Mouse (Mus musculus) limb, embryonic 12.5 days (tissue): ENCODE data around the gene Pop5. TPM values are rescaled to one million over a fixed set of nuclear protein-coding genes. Genes with fewer than 3 reads are reported as not detected.

Experiments
- ATAC-seq: fragments of 200-750 bp; cut with Nextera tagmentation; 2 replicates; pipeline ENCODE4 v1.8.0; 2017; ENCODE audit warnings: low read depth, moderate TSS enrichment; ENCODE audit not compliant: insufficient number of reproducible peaks, insufficient read depth, low FRiP score, low TSS enrichment
- H3K27ac ChIP-seq: fragments of 300-500 bp; sonication (generic); 2 replicates; pipeline ENCODE4 v1.5.1; 2016; ENCODE audit warnings: mild to moderate bottlenecking, moderate library complexity
- H3K27me3 ChIP-seq: fragments of 300-500 bp; sonication (generic); 2 replicates; pipeline ENCODE4 v1.6.1; 2016; ENCODE audit warnings: mild to moderate bottlenecking, moderate library complexity
- H3K36me3 ChIP-seq: fragments of 300-500 bp; sonication (generic); 2 replicates; pipeline ENCODE4 v1.6.1; 2016; ENCODE audit warnings: mild to moderate bottlenecking, moderate library complexity
- H3K4me1 ChIP-seq: fragments of 300-500 bp; sonication (generic); replicated peaks from 2 replicates; pipeline ENCODE4 v1.6.1; 2016
- H3K4me2 ChIP-seq: fragments of 300-500 bp; sonication (generic); 2 replicates; pipeline ENCODE4 v1.6.1; 2016; ENCODE audit warnings: mild to moderate bottlenecking, moderate library complexity
- H3K4me3 ChIP-seq: fragments of 300-500 bp; sonication (generic); replicated peaks from 2 replicates; pipeline ENCODE4 v1.5.1; 2016; ENCODE audit warnings: mild to moderate bottlenecking
- H3K9ac ChIP-seq: fragments of 300-500 bp; sonication (generic); replicated peaks from 2 replicates; pipeline ENCODE4 v1.6.1; 2016; ENCODE audit warnings: mild to moderate bottlenecking, moderate library complexity
- H3K9me3 ChIP-seq: fragments of 300-500 bp; sonication (generic); 2 replicates; pipeline ENCODE4 v1.6.1; 2016; ENCODE audit warnings: mild to moderate bottlenecking, moderate library complexity
- WGBS: fragments of 180-500 bp; shearing (Covaris S2); methylation state at CpG from one replicate; pipeline ENCODE4 v1.1.7; 2016; 5-methylcytosine and 5-hydroxymethylcytosine counted together
- polyA plus RNA-seq: library from polyadenylated mRNA; unstranded; fragments of >200 nt; fragmentation: Nextera tagmentation; extraction: Ambion mirVana; gene quantifications from 2 replicates; pipeline ENCODE4 v1.2.1, GENCODE M21; 2016

Gene Pop5
- polyA plus RNA-seq = 93.9 and 104 TPM in 2 replicates

DNA sequence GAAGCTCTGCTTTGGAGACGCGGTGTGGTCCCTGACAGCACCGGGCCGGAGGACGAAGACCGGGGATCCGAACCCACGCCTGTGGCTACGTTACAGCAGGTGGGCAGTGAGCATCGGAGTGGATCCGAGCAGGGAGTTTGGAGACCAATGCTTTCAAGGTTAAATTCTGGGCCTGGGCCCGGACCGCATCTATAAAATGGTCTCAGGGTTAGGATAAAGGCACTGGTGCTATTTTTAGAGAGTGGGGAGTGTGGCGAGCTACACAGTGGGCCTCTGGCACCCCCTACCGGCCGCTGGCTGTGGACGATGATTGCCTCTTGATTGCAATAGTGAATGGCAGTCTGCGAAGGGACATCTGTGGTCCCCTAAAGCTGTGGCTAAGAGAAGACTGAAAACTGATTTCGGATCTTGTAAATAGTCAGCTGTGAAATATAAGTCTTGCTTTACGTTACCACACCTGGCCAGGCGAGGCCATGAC, at the start of gene Pop5:
TSS of gene Pop5 (plus strand) at position 51 of the 478 bp plus-strand sequence.
- Histone ChIP-seq H3K9me3 (no peaks in the 10 kb centered on the region), H3K4me3 (peak within 1 kb of the TSS; percentile 56), H3K27ac (0 out of 2 replicates have a peak within 1 kb of the TSS, but pooled peaks have one; percentile 41), H3K4me2 (peak within 1 kb of the TSS; percentile 89), H3K9ac (peak within 1 kb of the TSS; percentile 61), H3K36me3 (peaks cover 13% of the 10 kb centered on the region), H3K4me1 (peaks cover 28% of the 10 kb centered on the region), H3K27me3 (peaks cover 20% of the 10 kb centered on the region)
- 1% methylated on average over 21 of the region's 21 CpGs for WGBS
- peak; percentile 34; the same call in 1 of the 2 replicates for ATAC-seq

GRCm38 (mm10) chr5:115186371-115187073, 49.1 kb upstream of the Pop5 start:
- peak overlapping the region; percentile 23 for H3K4me2 ChIP-seq
- no peaks in the 10 kb centered on the region for H3K36me3 ChIP-seq
- no peak overlapping the region for H3K27ac ChIP-seq
- no peaks in the 10 kb centered on the region for H3K9me3 ChIP-seq
- no peak overlapping the region for H3K4me3 ChIP-seq
- no peak for ATAC-seq
- 46% methylated on average over 17 of the region's 17 CpGs for WGBS
- peaks cover 42% of the 10 kb centered on the region for H3K27me3 ChIP-seq
- peaks cover 14% of the 10 kb centered on the region for H3K4me1 ChIP-seq
- H3K9ac ChIP-seq = no peak overlapping the region

DNA sequence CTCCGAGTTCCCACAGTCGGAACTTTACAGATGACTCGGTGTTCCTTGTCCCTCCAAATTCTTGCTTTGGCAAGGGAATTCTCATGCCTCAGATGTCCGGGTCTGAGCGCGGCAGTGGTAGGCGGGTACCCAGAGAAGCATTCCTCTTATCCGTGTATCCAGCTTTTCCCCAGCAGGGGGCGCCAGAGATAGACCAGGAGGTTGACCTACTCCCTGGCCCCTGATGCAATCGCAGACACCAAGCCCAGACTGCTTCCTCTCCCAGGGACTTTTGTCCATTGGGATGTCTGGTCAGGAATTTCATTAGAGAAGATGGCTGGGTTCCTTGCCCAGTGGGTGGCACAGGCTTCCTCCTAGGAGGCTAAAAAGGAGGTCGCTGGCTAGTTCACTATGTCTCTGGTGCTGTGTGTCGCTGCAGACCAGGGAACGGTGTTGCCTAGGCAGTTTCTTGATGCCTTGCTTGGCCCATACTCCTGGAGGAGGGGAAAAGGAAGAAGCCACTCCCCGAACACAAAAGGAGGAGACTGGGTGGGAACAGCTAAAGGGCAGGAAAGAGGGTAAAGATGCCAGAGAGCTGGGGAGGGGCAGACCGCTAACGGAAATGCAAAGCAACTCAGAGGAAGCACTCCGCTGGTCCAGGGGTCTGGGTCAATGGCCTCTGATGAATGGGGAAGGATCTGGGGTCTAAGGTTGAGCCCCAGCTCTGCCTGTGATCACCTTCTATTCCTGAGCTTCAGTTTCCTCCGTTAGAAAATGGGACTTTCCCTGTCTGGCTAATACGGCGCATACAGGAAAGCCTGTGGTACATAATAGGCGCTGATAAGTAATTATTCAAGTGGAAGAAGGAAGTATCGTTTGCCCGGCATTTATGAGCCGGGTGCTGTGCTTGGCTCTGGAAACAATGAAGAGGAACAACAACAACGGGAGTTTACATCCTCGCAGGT, 48.2 kb upstream of the Pop5 start:
- no peaks in the 10 kb centered on the region for H3K36me3 ChIP-seq
- H3K4me2 ChIP-seq = peak overlapping the region; percentile 23
- H3K27me3 ChIP-seq = peaks cover 51% of the 10 kb centered on the region
- H3K9ac ChIP-seq = no peak overlapping the region
- H3K4me3 ChIP-seq = peak overlapping the region; percentile 7
- peak; percentile 29; the same call in 1 of the 2 replicates for ATAC-seq
- 16% methylated on average over 26 of the region's 26 CpGs for WGBS
- H3K4me1 ChIP-seq = peaks cover 19% of the 10 kb centered on the region
- no peaks in the 10 kb centered on the region for H3K9me3 ChIP-seq
- H3K27ac ChIP-seq = peak overlapping the region; percentile 53; the same call in 1 of the 2 replicates

GRCm38 (mm10) chr5:115188824-115189223, 46.8 kb upstream of the Pop5 start:
- Histone ChIP-seq H3K27ac (no peak overlapping the region), H3K4me2 (no peak overlapping the region), H3K4me3 (no peak overlapping the region), H3K9me3 (no peaks in the 10 kb centered on the region), H3K36me3 (no peaks in the 10 kb centered on the region), H3K9ac (no peak overlapping the region), H3K27me3 (peaks cover 65% of the 10 kb centered on the region), H3K4me1 (peaks cover 33% of the 10 kb centered on the region)
- 63% methylated on average over 5 of the region's 5 CpGs for WGBS
- no peak for ATAC-seq

DNA sequence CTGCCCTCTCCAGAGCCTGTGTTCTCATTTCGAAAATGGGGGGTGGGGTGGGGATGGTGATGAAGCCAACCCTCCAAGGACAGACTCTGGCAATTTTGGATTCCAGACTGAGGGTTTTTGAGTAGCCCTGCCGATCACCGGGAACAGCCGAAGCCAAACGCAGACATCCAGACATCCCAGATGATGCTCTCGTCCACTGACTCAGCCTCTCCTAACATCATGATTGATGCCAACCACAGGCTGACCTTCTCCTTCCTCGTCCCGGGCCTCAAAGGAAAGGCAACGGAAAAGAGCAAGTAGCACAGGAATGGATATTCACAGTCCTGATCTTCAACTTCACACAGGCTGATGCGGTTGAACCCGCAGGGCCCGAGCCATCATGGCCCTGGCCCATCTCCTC, 45.6 kb upstream of the Pop5 start:
- no peak for ATAC-seq
- Histone ChIP-seq H3K9ac (no peak overlapping the region), H3K27me3 (peaks cover 74% of the 10 kb centered on the region), H3K4me2 (no peak overlapping the region), H3K4me1 (peaks cover 43% of the 10 kb centered on the region), H3K4me3 (no peak overlapping the region), H3K9me3 (no peaks in the 10 kb centered on the region), H3K36me3 (no peaks in the 10 kb centered on the region), H3K27ac (no peak overlapping the region)
- 57% methylated on average over 12 of the region's 12 CpGs for WGBS

DNA sequence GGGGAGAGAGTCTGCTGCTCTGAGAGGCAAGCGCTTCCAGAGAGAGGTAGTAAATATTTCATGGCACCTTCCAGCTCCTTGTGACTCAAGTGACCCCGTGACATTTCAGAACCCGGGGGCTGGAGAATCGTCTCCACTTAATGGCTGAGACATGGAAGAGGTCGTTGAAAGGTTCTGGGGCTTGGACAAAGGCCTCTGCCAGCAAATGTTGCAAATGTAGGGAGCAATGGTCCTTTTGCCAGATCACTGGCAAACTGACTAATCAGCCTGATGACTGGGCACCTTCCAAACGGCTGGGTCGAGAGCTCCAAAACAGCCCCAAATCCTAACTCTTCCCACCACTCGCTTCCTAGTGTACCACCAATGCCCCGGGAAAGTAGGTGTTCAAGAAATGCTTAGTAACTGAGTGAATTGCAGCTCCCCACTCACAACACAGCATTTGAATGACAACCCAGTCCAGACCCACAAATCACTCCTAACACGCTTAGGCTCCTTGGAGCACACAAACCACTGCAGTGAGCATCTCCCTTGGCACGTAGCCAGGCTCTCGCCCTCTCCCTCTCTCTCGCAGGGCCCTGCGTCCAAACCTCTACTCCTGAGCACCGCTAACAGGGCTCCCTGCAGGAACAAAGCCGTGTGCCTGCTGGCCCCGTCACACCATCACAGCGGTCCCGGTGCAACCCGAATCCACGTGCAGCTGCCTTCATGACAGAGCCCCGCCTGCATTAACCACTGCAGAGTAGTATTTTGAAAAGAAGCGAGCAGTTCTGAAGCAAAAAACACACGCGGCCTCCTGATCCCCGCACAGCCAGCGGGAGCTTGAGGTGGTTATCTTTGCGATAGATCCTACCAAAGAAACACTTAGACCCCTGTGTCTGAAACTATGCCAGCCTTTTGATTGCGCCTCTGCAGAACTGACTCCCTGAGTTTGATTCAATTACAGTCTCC, 43.5 kb upstream of the Pop5 start:
- ATAC-seq = no peak
- H3K4me2 ChIP-seq = peak overlapping the region; percentile 100; the same call in 1 of the 2 replicates
- H3K9ac ChIP-seq = no peak overlapping the region
- 6% methylated on average over 29 of the region's 29 CpGs for WGBS
- peaks cover 34% of the 10 kb centered on the region for H3K4me1 ChIP-seq
- no peaks in the 10 kb centered on the region for H3K36me3 ChIP-seq
- H3K27ac ChIP-seq = no peak overlapping the region
- H3K9me3 ChIP-seq = no peaks in the 10 kb centered on the region
- H3K4me3 ChIP-seq = peak overlapping the region; percentile 69; the same call in 1 of the 2 replicates
- peaks cover 63% of the 10 kb centered on the region for H3K27me3 ChIP-seq

GRCm38 (mm10) chr5:115192828-115193195, 42.8 kb upstream of the Pop5 start:
- Histone ChIP-seq H3K4me2 (peak overlapping the region; percentile 100), H3K27ac (no peak overlapping the region), H3K4me3 (peak overlapping the region; percentile 69), H3K36me3 (no peaks in the 10 kb centered on the region), H3K27me3 (peaks cover 57% of the 10 kb centered on the region), H3K9ac (no peak overlapping the region), H3K9me3 (no peaks in the 10 kb centered on the region), H3K4me1 (peaks cover 29% of the 10 kb centered on the region)
- WGBS = 13% methylated on average over 7 of the region's 7 CpGs
- no peak for ATAC-seq

GRCm38 (mm10) chr5:115193226-115193625, 42.4 kb upstream of the Pop5 start:
- no peaks in the 10 kb centered on the region for H3K36me3 ChIP-seq
- WGBS = under 1% methylated on average over 34 of the region's 34 CpGs
- H3K4me1 ChIP-seq = peaks cover 29% of the 10 kb centered on the region
- H3K27ac ChIP-seq = no peak overlapping the region
- peaks cover 56% of the 10 kb centered on the region for H3K27me3 ChIP-seq
- no peak for ATAC-seq
- H3K4me3 ChIP-seq = peak overlapping the region; percentile 69
- no peaks in the 10 kb centered on the region for H3K9me3 ChIP-seq
- H3K4me2 ChIP-seq = peak overlapping the region; percentile 100
- peak overlapping the region; percentile 67 for H3K9ac ChIP-seq

- Histone ChIP-seq H3K9me3 (no peaks in the 10 kb centered on the region), H3K4me2 (peak within 1 kb of the TSS; percentile 100), H3K27me3 (peaks cover 56% of the 10 kb centered on the region), H3K4me1 (peaks cover 29% of the 10 kb centered on the region), H3K4me3 (peak within 1 kb of the TSS; percentile 69), H3K36me3 (no peaks in the 10 kb centered on the region), H3K9ac (peak within 1 kb of the TSS; percentile 67), H3K27ac (no peak within 1 kb of the TSS)
- WGBS = under 1% methylated on average over 107 of the region's 116 CpGs
- peak; percentile 50; the same call in 1 of the 2 replicates for ATAC-seq
These were observed 41.7 kb upstream of the Pop5 start, which contains the start of gene Cabp1 for GRCm38 (mm10) chr5:115193669-115194625. Cabp1 (minus strand) TSS chr5:115194381.
